In the genomic region with DNA sequence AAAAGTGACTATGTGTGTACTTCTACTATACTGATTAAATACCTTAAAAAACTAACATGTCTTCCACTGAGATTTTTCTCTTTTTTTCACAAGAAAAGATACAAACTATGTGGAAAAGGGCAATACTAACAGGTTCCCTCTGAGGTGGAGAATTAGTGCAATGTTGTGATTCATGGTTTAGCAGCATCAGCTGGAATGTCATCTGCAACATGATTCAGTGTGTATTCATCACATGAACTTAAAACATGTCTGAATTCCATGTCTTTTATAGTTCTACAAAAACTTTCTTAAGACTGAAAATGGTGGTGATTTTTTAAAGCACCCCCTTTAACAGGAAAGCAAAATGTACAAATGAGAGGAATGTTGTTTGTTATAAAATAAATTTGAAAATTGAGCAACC, we compare ENCODE assay signal across 25 mouse cellular contexts.
DNase-seq lines count a peak whose midpoint lies in the region; TF ChIP-seq lines count a peak whose summit lies in the region.
"Had no signal": no experiment of that assay in that cellular context is flagged by ENCODE, and none has a peak within 500 bp of the region (broad histone marks: within the 10 kb centered on the region; RNA-seq: fewer than 3 reads in every experiment).

No protein-coding gene starts in this region.

- H3K9me3 ChIP-seq in embryonic facial prominence, embryonic 10.5 days = no peaks in the 10 kb centered on the region
- H3K9me3 ChIP-seq: embryonic facial prominence, embryonic 12.5 days; forebrain, embryonic 10.5 days; forebrain, embryonic 12.5 days; G1E had no signal

- DNase-seq in 3T3-L1 (ENCODE audit: low read depth, low spot score) = peak; percentile 72
- DNase-seq in Muller cell, postnatal 12 days (ENCODE audit: inconsistent ontology term) = peak; percentile 29
- DNase-seq in embryonic facial prominence, embryonic 10.5 days (ENCODE audit: low spot score) = no peak
- DNase-seq in layer of hippocampus, postnatal 14 days (ENCODE audit: low spot score in 2 of 2) = no peak
- DNase-seq in urinary bladder, postnatal 25 days (ENCODE audit: low spot score) = no peak
- no peak for DNase-seq in urinary bladder, adult 18-20 months (ENCODE audit: low spot score in 2 of 2)
- DNase-seq: adrenal gland, adult 2 months; adrenal gland, postnatal 10 days; adrenal gland, postnatal 25 days; B cell, adult 2 months; cerebellum, adult 11 months; cerebellum, adult 18-20 months; cerebellum, adult 8-10 months; cerebellum, adult 9-11 months; cerebellum, postnatal 14 days; cerebellum, postnatal 36 days; embryo, embryonic 11 days had no signal

- no peak overlapping the region for H3K4me3 ChIP-seq in embryonic facial prominence, embryonic 10.5 days
- no peak overlapping the region for H3K4me3 ChIP-seq in myocyte
- H3K4me3 ChIP-seq: embryonic facial prominence, embryonic 12.5 days; erythroblast, embryonic 14.5 days; forebrain, embryonic 10.5 days; forebrain, embryonic 12.5 days had no signal

- peak overlapping the region; percentile 56 for H3K4me2 ChIP-seq in myocyte (ENCODE audit: low read depth)
- H3K4me2 ChIP-seq: embryonic facial prominence, embryonic 12.5 days had no signal

- no peaks in the 10 kb centered on the region for H3K27me3 ChIP-seq in embryonic facial prominence, embryonic 10.5 days (replicated peaks; ENCODE audit: low read depth, poor library complexity, severe bottlenecking)
- H3K27me3 ChIP-seq in myocyte (ENCODE audit: control insufficient read depth, insufficient read depth, insufficient read length) = no peaks in the 10 kb centered on the region
- H3K27me3 ChIP-seq: CH12.LX; embryonic facial prominence, embryonic 12.5 days; forebrain, embryonic 12.5 days; Patski had no signal

- no peak for TF ChIP-seq POLR2A in myocyte (IDR thresholded peaks at IDR 0.05; ENCODE audit: insufficient read length, low read depth)

- H3K27ac ChIP-seq in embryonic facial prominence, embryonic 10.5 days (replicated peaks) = 0 out of 2 replicates have a peak overlapping the region, but pooled peaks have one; percentile 80

- no peak overlapping the region for H3ac ChIP-seq in myocyte (ENCODE audit: control insufficient read depth, insufficient read length)

- H3K4me1 ChIP-seq in embryonic facial prominence, embryonic 10.5 days = peaks cover 14% of the 10 kb centered on the region

- H3K36me3 ChIP-seq in embryonic facial prominence, embryonic 10.5 days (replicated peaks) = no peaks in the 10 kb centered on the region
- H3K36me3 ChIP-seq in myocyte (ENCODE audit: control insufficient read depth, insufficient read depth) = no peaks in the 10 kb centered on the region
- H3K36me3 ChIP-seq: embryonic facial prominence, embryonic 12.5 days; forebrain, embryonic 10.5 days; forebrain, embryonic 12.5 days; G1E had no signal

- H3K79me2 ChIP-seq in myocyte (ENCODE audit: control insufficient read depth, insufficient read depth) = no peaks in the 10 kb centered on the region

TF ChIP-seq in myocyte, 11 proteins besides CTCF, POLR2A, EP300 and RAD21:
- TF ChIP-seq POLR2AphosphoS2 (IDR thresholded peaks at IDR 0.05; ENCODE audit: insufficient read length, low read depth) (no peak), MYOD1 (IDR thresholded peaks at IDR 0.05; ENCODE audit: control insufficient read depth in 1 of 3, insufficient read length in 2 of 3, low read depth in 2 of 3) (no peak)

Comparison
In these comparisons a context has a peak if more than half of its experiments do, and no peak if none do; other contexts are left out.
1. DNase-seq: peak in 3T3-L1 (single experiment) and Muller cell, postnatal 12 days (single experiment); none in embryonic facial prominence, embryonic 10.5 days (single experiment), layer of hippocampus, postnatal 14 days (0 of 2), urinary bladder, postnatal 25 days (single experiment) and urinary bladder, adult 18-20 months (0 of 2).